Mouse (Mus musculus) v-Abl transformed pro-B cells (cell line): ENCODE data around the gene Olfr1387.
"Not testable (repeated sequence)": the region's sequence is repeated elsewhere in the genome, so short reads cannot be mapped to it uniquely, and the experiment has no call there.

ENCODE experiments used
- in situ Hi-C, 2 experiments: fragments of 400-800 bp; cut with MboI; formaldehyde crosslinking; loops; one replicate each; pipeline ENCODE4 v1.15.1; 2025; ENCODE audit not compliant: unreplicated experiment in 2 of 2

The Olfr1387 gene

DNA sequence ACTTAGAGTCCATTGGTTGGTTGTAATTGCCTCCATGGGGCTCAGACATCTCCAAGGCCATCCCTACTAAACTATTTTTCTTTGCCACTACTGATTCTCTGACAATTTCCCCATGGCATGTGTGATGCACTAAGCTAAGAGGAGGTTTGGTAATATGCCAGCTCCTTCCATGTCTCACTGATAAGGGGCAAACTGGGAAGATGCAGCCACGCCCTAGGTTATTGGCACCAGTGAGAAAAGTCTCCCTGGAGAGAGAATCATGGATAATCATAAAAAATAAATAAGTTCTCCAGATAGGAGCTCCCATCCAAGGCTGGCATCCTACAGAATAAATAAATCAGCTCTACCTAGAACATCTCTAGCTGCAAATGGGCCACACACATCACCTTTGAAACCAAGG lies at the start of gene Olfr1387:
Gene Olfr1387, plus strand, starts transcription at position 301 of the 400 bp plus-strand sequence.
- in situ Hi-C loops = no loop called here

GRCm38 (mm10) chr11:49406784-49407183 lies 48.4 kb upstream of the Olfr1387 start:
- in situ Hi-C loops = loop anchor here (5.0 to 25.0 kb wide), 5 partner anchors 219 to 632 kb away; partner anchors contain the start of genes Btnl9 (in 2 of the 2) and Irgm1 (in 1 of the 2)

DNA sequence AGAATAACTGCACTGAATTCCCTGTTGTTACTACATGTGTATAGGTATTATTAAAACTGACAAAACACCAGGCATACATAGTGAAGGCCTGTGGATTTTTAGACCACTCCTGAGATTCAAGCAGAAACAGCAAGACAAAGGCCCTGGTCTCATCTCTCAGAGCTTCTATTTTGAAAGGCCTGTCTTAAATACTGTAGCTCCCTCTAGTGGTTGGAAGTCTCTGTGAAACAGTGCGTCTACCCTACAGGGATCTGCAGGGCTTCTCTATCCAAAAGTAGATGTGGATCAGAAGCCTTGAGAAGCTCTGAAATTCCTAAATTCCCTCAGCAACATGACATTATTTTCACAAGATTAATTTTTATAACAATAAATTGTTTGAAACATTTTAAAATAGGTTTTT lies 44.6 kb upstream of the Olfr1387 start:
- in situ Hi-C loops = loop anchor here (25.0 kb wide), 2 partner anchors 223 to 548 kb away; partner anchors contain the start of genes Btnl9 (in 1 of the 2) and Irgm1 (in 1 of the 2)

- in situ Hi-C loops = loop anchor here (25.0 kb wide), 2 partner anchors 235 to 560 kb away; partner anchors contain the start of genes Btnl9 (in 1 of the 2) and Irgm1 (in 1 of the 2)
These were observed 32.4 kb upstream of the Olfr1387 start, which contains the start of gene Olfr1389 for GRCm38 (mm10) chr11:49422767-49423166. Olfr1389 (plus strand) TSS chr11:49423067.

DNA sequence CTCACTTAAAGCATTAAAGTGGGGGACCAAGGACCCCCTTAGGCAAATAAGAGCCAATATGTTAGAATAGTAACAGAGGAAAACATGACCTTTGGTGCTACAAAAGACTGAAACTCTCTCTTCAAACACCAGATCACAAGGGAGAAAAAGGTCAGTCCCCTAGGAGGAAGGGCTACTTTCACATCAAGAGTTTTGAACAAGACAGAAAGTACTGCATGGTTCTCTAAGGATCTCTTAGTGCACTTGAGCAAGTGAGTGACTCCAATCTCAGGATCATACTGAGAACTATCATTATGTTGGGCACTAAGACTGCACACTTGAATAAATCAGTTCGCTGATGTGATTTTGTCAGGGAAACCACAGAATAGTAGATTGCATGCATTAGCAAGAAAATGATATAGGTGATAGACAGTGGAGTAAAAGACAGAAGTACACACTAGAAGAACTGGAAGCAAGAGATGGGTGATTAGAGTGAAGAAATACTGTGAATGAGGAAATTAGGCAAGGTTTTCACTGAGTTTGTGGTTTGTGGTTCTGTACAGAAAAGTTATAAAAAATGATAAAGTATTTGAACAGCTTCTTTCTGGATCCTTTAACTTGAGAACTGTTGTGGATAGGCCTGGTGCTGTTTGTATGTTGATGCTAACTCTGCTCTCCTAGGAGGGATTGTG lies 29.8 kb upstream of the Olfr1387 start:
- in situ Hi-C loops = no loop called here

DNA sequence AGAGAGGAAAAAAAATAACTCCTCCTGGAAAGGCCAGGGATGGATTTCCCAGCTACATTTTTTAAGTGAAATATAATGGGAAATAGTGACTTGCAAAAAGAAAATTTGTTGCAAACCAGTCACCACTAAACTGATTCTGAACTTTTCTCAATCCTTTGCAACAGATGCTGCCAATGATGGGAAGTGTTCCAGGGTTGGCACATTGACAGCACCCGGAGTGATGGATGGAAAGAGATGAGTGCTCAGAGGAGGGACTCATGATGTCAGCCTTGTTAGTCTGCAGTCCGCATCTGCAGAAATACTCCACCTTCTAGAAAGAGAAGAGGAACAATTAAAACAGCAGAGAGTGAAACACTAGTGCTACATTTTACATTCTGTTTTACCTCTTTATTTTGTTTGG lies 25.5 kb upstream of the Olfr1387 start:
- in situ Hi-C loops = no loop called here

- in situ Hi-C loops = no loop called here
These were observed 18.7 kb upstream of the Olfr1387 start, which contains the start of gene Olfr1388 for GRCm38 (mm10) chr11:49436411-49436810. Olfr1388 (plus strand) TSS chr11:49436624.

- in situ Hi-C loops = not testable (repeated sequence)
These were observed 9.6 kb downstream of the Olfr1387 start, which contains the start of gene Olfr1386 for GRCm38 (mm10) chr11:49464746-49465145. Olfr1386 (plus strand) TSS chr11:49465046.

- in situ Hi-C loops = no loop called here
These were observed 30.8 kb downstream of the Olfr1387 start for GRCm38 (mm10) chr11:49485973-49486372.

DNA sequence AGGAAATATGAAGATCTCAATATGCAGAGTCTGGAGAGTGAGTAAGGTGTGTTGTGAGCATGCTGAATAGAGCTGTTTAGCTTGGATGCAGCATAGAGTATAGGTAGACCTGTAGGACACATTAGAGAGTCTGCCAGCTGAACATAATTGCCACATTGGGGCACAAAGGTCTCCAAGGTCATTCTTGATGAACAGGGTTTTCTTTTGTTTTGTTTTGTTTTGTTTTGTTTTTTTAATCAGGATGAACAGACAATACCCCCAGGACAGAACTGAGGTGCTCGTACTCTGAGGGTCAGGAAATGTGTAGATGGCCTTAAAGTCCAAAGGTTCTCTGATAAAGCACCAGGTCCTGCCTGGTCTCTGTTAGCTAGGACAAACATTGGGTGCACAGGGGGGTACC lies 33.6 kb downstream of the Olfr1387 start, which contains the start of gene Olfr1385:
Gene Olfr1385, plus strand, starts transcription at position 301 of the 400 bp plus-strand sequence.
- in situ Hi-C loops = not testable (repeated sequence)
